Mouse (Mus musculus) mature B cell (primary cell): ENCODE results near the gene Tsga8.

Source experiments
- in situ Hi-C: fragments of 300-500 bp; cut with MboI; formaldehyde crosslinking; loops from 2 replicates; pipeline ENCODE4 v1.14.3; 2019

Tsga8 gene

DNA sequence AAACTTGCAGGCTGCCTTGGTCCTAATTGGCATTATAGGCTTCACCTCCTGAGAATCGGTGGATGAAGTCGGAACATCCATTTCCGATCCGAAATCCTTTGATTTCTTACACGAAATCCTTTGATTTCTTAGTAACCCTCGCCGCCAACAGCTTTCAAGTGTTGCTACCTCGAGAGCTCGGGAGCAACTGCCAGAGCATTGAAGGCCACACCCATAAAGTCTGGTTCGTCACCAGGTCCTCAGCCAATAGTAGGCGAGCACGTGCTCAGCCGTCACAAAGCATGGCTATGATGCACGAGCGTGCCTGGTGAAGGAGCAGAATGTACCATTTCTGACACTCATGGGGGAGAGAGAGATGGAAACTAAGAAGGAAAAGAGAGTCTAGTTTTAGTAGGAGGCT lies at the start of gene Tsga8:
Gene Tsga8 (minus strand): TSS at position 327 of the 400 bp plus-strand sequence.
- in situ Hi-C loops = no loop called here
